Mouse (Mus musculus) limb, embryonic 14.5 days (tissue): ENCODE data around the gene Inpp5d. TPM values are rescaled to one million over a fixed set of nuclear protein-coding genes. Genes with fewer than 3 reads are reported as not detected.

Source experiments
- ATAC-seq: fragments of 200-750 bp; cut with Nextera tagmentation; 2 replicates; pipeline ENCODE4 v1.8.0; 2017; ENCODE audit warnings: low read depth, moderate number of reproducible peaks, moderate TSS enrichment; ENCODE audit not compliant: low FRiP score
- DNase-seq: peaks from one replicate; pipeline ENCODE4 v3.0.0-alpha.2; 2015; ENCODE audit warnings: low spot score
- H3K27ac ChIP-seq: fragments of 300-500 bp; sonication (generic); replicated peaks from 2 replicates; pipeline ENCODE4 v1.5.1; 2014; ENCODE audit warnings: low read depth, mild to moderate bottlenecking, low read length, moderate library complexity, mixed read lengths
- H3K27me3 ChIP-seq: fragments of 300-500 bp; sonication (generic); 2 replicates; pipeline ENCODE4 v1.6.1; 2014; ENCODE audit warnings: low read length, mixed read lengths; ENCODE audit not compliant: control insufficient read depth, insufficient read depth
- H3K36me3 ChIP-seq: fragments of 300-500 bp; sonication (generic); 2 replicates; pipeline ENCODE4 v1.6.1; 2014; ENCODE audit warnings: mild to moderate bottlenecking, low read length, moderate library complexity, mixed read lengths; ENCODE audit not compliant: control insufficient read depth, insufficient read depth
- H3K4me1 ChIP-seq: fragments of 300-500 bp; sonication (generic); 2 replicates; pipeline ENCODE4 v1.6.1; 2014; ENCODE audit warnings: antibody characterized with exemption, low read length, mixed read lengths; ENCODE audit not compliant: control insufficient read depth, insufficient read depth
- H3K4me2 ChIP-seq: fragments of 300-500 bp; sonication (generic); replicated peaks from 2 replicates; pipeline ENCODE4 v1.6.1; 2014; ENCODE audit warnings: low read depth, mild to moderate bottlenecking, low read length, moderate library complexity; ENCODE audit not compliant: severe bottlenecking
- H3K4me3 ChIP-seq: fragments of 300-500 bp; sonication (generic); replicated peaks from 2 replicates; pipeline ENCODE4 v1.5.1; 2014; ENCODE audit warnings: low read length
- H3K9ac ChIP-seq: fragments of 300-500 bp; sonication (generic); 2 replicates; pipeline ENCODE4 v1.6.1; 2014; ENCODE audit warnings: mild to moderate bottlenecking, low read depth, low read length, moderate library complexity; ENCODE audit not compliant: severe bottlenecking
- H3K9me3 ChIP-seq: fragments of 300-500 bp; sonication (generic); 2 replicates; pipeline ENCODE4 v1.6.1; 2016; ENCODE audit warnings: low read length; ENCODE audit not compliant: control insufficient read depth
- POLR2A ChIP-seq: fragments of 200-500 bp; IDR thresholded peaks from 2 replicates; pipeline ENCODE4 v1.8.0; 2012; ENCODE audit warnings: inconsistent platforms, mild to moderate bottlenecking, moderate library complexity, borderline replicate concordance; ENCODE audit not compliant: insufficient read depth, insufficient read length; ENCODE audit errors: extremely low read depth
- WGBS: fragments of 180-500 bp; shearing (Covaris S2); extraction: QIAGEN DNeasy Blood & Tissue Kit; methylation state at CpG from one replicate; pipeline ENCODE4 v1.1.7; 2014; 5-methylcytosine and 5-hydroxymethylcytosine counted together
- polyA plus RNA-seq, 2 experiments: library from polyadenylated mRNA; depleted of rRNA in 1 of 2; stranded (reverse) in 1 of 2; unstranded in 1 of 2; fragments of >200 nt; fragmentation: Nextera tagmentation in 1 of 2; extraction: Ambion mirVana in 1 of 2; gene quantifications; 2 replicates each; pipeline versions ENCODE4 v1.2.1 to v1.2.3; 2012 to 2014

Inpp5d gene
- polyA plus RNA-seq, 2 experiments, result 5.9 to 9.7 TPM

DNA sequence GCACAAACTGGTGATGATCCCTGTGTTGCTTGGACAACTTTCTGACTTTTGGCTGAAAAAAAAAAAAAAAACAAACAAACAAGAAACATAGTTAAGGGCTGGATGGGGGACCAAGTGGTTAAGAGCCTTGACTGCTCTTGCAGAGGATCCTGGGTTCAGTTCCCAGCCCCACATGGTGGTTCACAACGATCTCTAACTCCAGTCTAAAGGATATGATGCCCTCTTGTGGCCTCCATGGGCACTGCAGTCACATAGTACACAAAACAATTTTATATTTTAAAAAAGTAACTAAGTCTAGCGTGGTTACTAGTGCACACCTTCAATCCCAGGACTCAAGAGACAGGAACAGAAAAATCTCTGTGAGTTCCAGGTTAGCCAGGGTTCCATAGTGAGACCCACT lies 43.9 kb downstream of the Inpp5d start:
- DNase-seq, result no peak
- ATAC-seq, result no peak
- H3K27ac ChIP-seq, result no peak overlapping the region
- no peak overlapping the region for H3K9ac ChIP-seq
- 69% methylated on average over 2 of the region's 2 CpGs for WGBS
- H3K9me3 ChIP-seq, result no peaks in the 10 kb centered on the region; the same call in 1 of the 2 replicates
- H3K36me3 ChIP-seq, result no peaks in the 10 kb centered on the region
- no peaks in the 10 kb centered on the region for H3K27me3 ChIP-seq
- no peaks in the 10 kb centered on the region for H3K4me1 ChIP-seq
- no peak overlapping the region for H3K4me2 ChIP-seq
- no peak overlapping the region for H3K4me3 ChIP-seq
- no peak for TF ChIP-seq POLR2A

DNA sequence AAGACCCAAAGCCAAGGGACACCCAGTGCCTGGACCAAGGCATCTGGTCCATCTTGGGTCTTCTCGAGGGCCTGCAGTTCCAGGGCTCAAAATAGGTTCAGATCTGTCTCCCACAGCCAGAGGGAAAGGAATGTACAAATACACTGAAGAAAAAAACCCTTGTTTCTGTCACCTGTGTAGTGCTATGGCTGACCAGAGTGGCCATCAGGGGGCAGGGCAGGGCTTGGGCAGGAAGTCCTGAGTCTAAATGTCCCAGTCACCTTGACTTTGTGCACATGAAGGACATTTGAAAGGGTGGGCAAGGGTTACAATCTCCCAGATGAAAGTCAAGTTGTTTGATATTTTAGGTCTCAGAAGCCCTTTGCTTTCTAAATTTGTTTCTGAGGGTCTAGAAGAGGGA lies 46.9 kb downstream of the Inpp5d start:
- DNase-seq (no peak), ATAC-seq (no peak)
- no peaks in the 10 kb centered on the region for H3K36me3 ChIP-seq
- no peaks in the 10 kb centered on the region; the same call in 1 of the 2 replicates for H3K9me3 ChIP-seq
- WGBS, result 54% methylated on average over 1 of the region's 1 CpGs
- no peaks in the 10 kb centered on the region for H3K4me1 ChIP-seq
- H3K27me3 ChIP-seq, result no peaks in the 10 kb centered on the region
- no peak overlapping the region for H3K27ac ChIP-seq
- no peak overlapping the region for H3K4me3 ChIP-seq
- no peak overlapping the region for H3K9ac ChIP-seq
- no peak for TF ChIP-seq POLR2A
- H3K4me2 ChIP-seq, result no peak overlapping the region

DNA sequence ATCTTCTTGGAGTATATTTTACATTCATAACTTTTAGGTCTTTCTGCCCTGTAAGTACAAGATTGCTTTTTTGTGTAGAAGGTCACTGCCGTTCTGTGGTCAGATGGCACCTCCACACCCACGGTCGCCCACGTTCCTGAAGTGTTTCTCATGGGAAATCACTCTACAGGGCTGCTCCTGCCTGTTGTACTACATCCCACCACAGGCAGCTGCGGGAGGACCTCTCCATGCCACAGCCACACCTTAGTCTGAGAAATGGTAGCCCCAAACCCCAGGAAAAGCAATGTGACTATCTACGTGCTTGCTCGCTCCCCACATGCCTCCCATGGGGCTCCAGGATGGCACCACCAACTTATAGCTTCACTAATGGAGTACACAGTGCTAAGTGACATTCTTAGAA lies 48.2 kb downstream of the Inpp5d start:
- no peak for DNase-seq
- Histone ChIP-seq H3K9me3 (no peaks in the 10 kb centered on the region; the same call in 1 of the 2 replicates), H3K36me3 (no peaks in the 10 kb centered on the region), H3K4me3 (no peak overlapping the region), H3K27me3 (no peaks in the 10 kb centered on the region), H3K27ac (no peak overlapping the region), H3K9ac (no peak overlapping the region), H3K4me1 (no peaks in the 10 kb centered on the region), H3K4me2 (no peak overlapping the region)
- no peak for ATAC-seq
- 84% methylated on average over 7 of the region's 7 CpGs for WGBS
- no peak for TF ChIP-seq POLR2A

- no peak overlapping the region for H3K9ac ChIP-seq
- H3K9me3 ChIP-seq, result no peaks in the 10 kb centered on the region
- 53% methylated on average over 4 of the region's 4 CpGs for WGBS
- no peaks in the 10 kb centered on the region for H3K36me3 ChIP-seq
- DNase-seq (no peak), ATAC-seq (no peak)
- no peak overlapping the region for H3K4me2 ChIP-seq
- H3K27me3 ChIP-seq, result no peaks in the 10 kb centered on the region
- H3K27ac ChIP-seq, result no peak overlapping the region
- H3K4me3 ChIP-seq, result no peak overlapping the region
- H3K4me1 ChIP-seq, result no peaks in the 10 kb centered on the region
- TF ChIP-seq POLR2A, result no peak
Observed at GRCm38 (mm10) chr1:87671483-87671882, 51.4 kb downstream of the Inpp5d start.

GRCm38 (mm10) chr1:87673822-87674604 lies 53.9 kb downstream of the Inpp5d start:
- Histone ChIP-seq H3K4me3 (no peak overlapping the region), H3K27ac (no peak overlapping the region), H3K9me3 (no peaks in the 10 kb centered on the region), H3K36me3 (no peaks in the 10 kb centered on the region), H3K4me2 (no peak overlapping the region), H3K9ac (no peak overlapping the region), H3K27me3 (no peaks in the 10 kb centered on the region), H3K4me1 (no peaks in the 10 kb centered on the region)
- 64% methylated on average over 9 of the region's 9 CpGs for WGBS
- DNase-seq (no peak), ATAC-seq (no peak)
- no peak for TF ChIP-seq POLR2A
